Mouse (Mus musculus): ENCODE results near the gene Siah2. TPM values are rescaled to one million over a fixed set of nuclear protein-coding genes. Genes with fewer than 3 reads are reported as not detected.

Gene Siah2
- polyA plus RNA-seq, 1 experiment from 2014 or later = 16.3 TPM

GRCm38 (mm10) chr3:58701441-58701840 is 9.2 kb upstream of the Siah2 start:
- Histone ChIP-seq H3K9ac (no peak overlapping the region), H3K36me3 (replicated peaks; ENCODE audit: control insufficient read depth, insufficient read depth) (no peaks in the 10 kb centered on the region), H3K27ac (no peak overlapping the region), H3K4me2 (replicated peaks) (no peak overlapping the region), H3K9me3 (ENCODE audit: control insufficient read depth, low read length) (no peaks in the 10 kb centered on the region), H3K4me3 (replicated peaks; ENCODE audit: low read length) (no peak overlapping the region), H3K27me3 (ENCODE audit: control insufficient read depth, insufficient read depth, low read length) (no peaks in the 10 kb centered on the region), H3K4me1 (replicated peaks; ENCODE audit: control insufficient read depth, insufficient read depth, low read length) (no peaks in the 10 kb centered on the region)
- 82% methylated on average over 1 of the region's 1 CpGs for WGBS
- no peak for ATAC-seq (ENCODE audit: low FRiP score)
- DNase-seq (ENCODE audit: low spot score) = no peak

DNA sequence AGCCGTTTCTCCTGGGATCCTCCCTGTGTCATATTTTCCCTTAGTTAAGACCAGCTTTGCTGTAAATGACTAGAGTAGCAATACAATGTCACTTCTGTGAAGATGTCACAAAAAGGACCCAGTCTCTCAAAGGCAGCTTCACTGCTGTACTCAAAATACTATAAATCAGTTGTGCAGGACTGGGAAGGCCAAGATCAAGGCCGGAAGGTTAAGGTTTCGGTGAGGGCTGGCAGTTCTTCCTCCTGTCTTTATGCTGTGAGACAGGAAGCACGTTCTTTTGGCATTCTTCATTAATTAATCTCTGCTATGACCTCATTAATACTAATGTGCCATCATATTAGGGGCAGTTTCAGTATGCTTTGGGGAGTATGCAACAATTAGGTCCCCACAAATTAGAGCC is 5.7 kb upstream of the Siah2 start:
- ATAC-seq (ENCODE audit: low FRiP score) (no peak), DNase-seq (ENCODE audit: low spot score) (no peak)
- Histone ChIP-seq H3K4me1 (replicated peaks; ENCODE audit: control insufficient read depth, insufficient read depth, low read length) (no peaks in the 10 kb centered on the region), H3K9me3 (ENCODE audit: control insufficient read depth, low read length) (no peaks in the 10 kb centered on the region), H3K4me3 (replicated peaks; ENCODE audit: low read length) (no peak overlapping the region), H3K27ac (no peak overlapping the region), H3K36me3 (replicated peaks; ENCODE audit: control insufficient read depth, insufficient read depth) (no peaks in the 10 kb centered on the region), H3K4me2 (replicated peaks) (no peak overlapping the region), H3K27me3 (ENCODE audit: control insufficient read depth, insufficient read depth, low read length) (no peaks in the 10 kb centered on the region), H3K9ac (no peak overlapping the region)
- 80% methylated on average over 4 of the region's 4 CpGs for WGBS

DNA sequence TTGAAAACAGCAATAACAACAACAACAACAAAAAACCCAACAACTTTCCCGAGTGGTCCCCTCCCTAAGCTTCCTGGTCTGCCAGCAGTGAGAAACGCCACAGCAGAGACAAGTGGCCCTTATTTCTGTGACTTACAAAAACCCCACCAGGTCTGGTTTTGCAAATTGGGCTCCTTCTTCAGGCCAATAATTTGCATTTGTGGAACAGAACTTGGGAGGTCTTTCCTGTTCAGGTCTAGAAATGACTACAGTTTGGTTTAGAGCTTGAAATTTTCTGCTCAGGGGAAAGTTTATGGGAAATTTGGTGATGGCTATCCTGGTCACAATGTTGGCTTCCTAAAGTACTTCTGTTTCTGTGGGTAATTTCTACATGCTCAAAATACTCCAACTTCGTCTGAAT is 4.6 kb upstream of the Siah2 start:
- Histone ChIP-seq H3K4me3 (replicated peaks; ENCODE audit: low read length) (no peak overlapping the region), H3K4me2 (replicated peaks) (no peak overlapping the region), H3K9ac (no peak overlapping the region), H3K27ac (no peak overlapping the region), H3K36me3 (replicated peaks; ENCODE audit: control insufficient read depth, insufficient read depth) (no peaks in the 10 kb centered on the region), H3K9me3 (ENCODE audit: control insufficient read depth, low read length) (no peaks in the 10 kb centered on the region), H3K27me3 (ENCODE audit: control insufficient read depth, insufficient read depth, low read length) (no peaks in the 10 kb centered on the region), H3K4me1 (replicated peaks; ENCODE audit: control insufficient read depth, insufficient read depth, low read length) (no peaks in the 10 kb centered on the region)
- ATAC-seq (ENCODE audit: low FRiP score) (no peak), DNase-seq (ENCODE audit: low spot score) (no peak)
- WGBS = 60% methylated on average over 3 of the region's 3 CpGs

DNA sequence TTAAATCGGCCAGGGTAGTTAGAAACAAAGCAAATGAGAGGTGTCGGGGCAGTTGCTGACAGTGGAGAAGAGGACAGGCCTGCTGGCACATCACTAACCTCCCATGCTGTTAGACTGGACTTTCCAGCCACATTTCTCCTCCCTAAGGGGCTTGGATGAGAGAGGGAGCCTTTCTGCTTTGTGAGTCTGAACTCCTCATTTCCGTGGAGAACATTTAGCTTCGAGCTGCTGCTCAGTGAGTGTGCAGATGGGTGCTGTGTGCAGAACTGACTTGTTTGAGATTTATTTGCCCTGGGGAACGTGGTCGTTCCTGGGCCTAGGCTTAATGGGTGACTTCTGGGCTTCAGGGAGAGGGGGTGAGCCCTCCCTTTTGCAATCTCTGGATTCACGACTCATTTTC is 3.3 kb upstream of the Siah2 start:
- Histone ChIP-seq H3K27me3 (ENCODE audit: control insufficient read depth, insufficient read depth, low read length) (no peaks in the 10 kb centered on the region), H3K4me2 (replicated peaks) (no peak overlapping the region), H3K9me3 (ENCODE audit: control insufficient read depth, low read length) (no peaks in the 10 kb centered on the region), H3K4me1 (replicated peaks; ENCODE audit: control insufficient read depth, insufficient read depth, low read length) (no peaks in the 10 kb centered on the region), H3K4me3 (replicated peaks; ENCODE audit: low read length) (no peak overlapping the region), H3K9ac (no peak overlapping the region), H3K36me3 (replicated peaks; ENCODE audit: control insufficient read depth, insufficient read depth) (no peaks in the 10 kb centered on the region), H3K27ac (no peak overlapping the region)
- 61% methylated on average over 7 of the region's 7 CpGs for WGBS
- DNase-seq (ENCODE audit: low spot score) (no peak), ATAC-seq (ENCODE audit: low FRiP score) (no peak)

GRCm38 (mm10) chr3:58695044-58695443 is 2.8 kb upstream of the Siah2 start:
- WGBS = 86% methylated on average over 1 of the region's 1 CpGs
- ATAC-seq (ENCODE audit: low FRiP score) (no peak), DNase-seq (ENCODE audit: low spot score) (no peak)
- no peaks in the 10 kb centered on the region for H3K36me3 ChIP-seq (replicated peaks; ENCODE audit: control insufficient read depth, insufficient read depth)
- peaks cover 4% of the 10 kb centered on the region; the same call in 1 of the 2 replicates for H3K4me1 ChIP-seq (replicated peaks; ENCODE audit: control insufficient read depth, insufficient read depth, low read length)
- no peak overlapping the region for H3K9ac ChIP-seq
- no peak overlapping the region for H3K27ac ChIP-seq
- no peaks in the 10 kb centered on the region for H3K27me3 ChIP-seq (ENCODE audit: control insufficient read depth, insufficient read depth, low read length)
- no peak overlapping the region for H3K4me2 ChIP-seq (replicated peaks)
- H3K9me3 ChIP-seq (ENCODE audit: control insufficient read depth, low read length) = no peaks in the 10 kb centered on the region
- no peak overlapping the region for H3K4me3 ChIP-seq (replicated peaks; ENCODE audit: low read length)

GRCm38 (mm10) chr3:58693331-58693730 is 1.1 kb upstream of the Siah2 start:
- Histone ChIP-seq H3K4me2 (replicated peaks) (no peak overlapping the region), H3K4me1 (replicated peaks; ENCODE audit: control insufficient read depth, insufficient read depth, low read length) (peaks cover 14% of the 10 kb centered on the region), H3K27ac (no peak overlapping the region), H3K27me3 (ENCODE audit: control insufficient read depth, insufficient read depth, low read length) (no peaks in the 10 kb centered on the region), H3K9ac (no peak overlapping the region), H3K9me3 (ENCODE audit: control insufficient read depth, low read length) (no peaks in the 10 kb centered on the region), H3K4me3 (replicated peaks; ENCODE audit: low read length) (no peak overlapping the region), H3K36me3 (replicated peaks; ENCODE audit: control insufficient read depth, insufficient read depth) (no peaks in the 10 kb centered on the region; the same call in 1 of the 2 replicates)
- ATAC-seq (ENCODE audit: low FRiP score) = no peak
- DNase-seq (ENCODE audit: low spot score) = no peak
- WGBS = 83% methylated on average over 7 of the region's 7 CpGs

DNA sequence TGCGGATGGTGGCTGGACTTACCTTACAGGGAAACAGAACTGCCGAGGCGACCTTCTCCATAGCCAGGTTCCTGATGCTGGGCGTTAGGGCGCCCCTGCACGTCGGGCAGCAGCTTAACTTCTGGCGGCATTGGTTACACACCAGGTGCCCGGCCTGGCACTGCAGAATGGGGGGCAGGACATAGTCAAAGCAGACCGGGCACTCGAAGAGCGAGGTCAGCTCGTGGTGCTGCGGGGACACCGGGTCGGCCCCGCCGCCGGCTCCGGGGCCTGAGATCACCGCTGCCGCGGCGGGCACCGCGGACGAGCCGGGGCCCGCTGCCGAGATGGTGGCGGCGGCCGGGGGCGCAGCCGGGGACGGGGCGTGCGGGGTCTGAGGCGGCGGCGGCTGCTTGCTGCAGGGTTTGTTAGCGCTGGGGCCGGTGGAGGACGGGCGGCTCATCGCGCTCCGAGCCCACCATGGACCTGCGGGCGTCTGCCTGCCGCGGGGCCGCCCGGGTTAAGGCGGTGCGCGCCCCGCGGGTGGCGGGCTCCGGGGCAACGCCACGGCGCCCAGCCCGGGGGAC is 743 bp downstream of the Siah2 start:
- WGBS = under 1% methylated on average over 38 of the region's 65 CpGs
- Histone ChIP-seq H3K4me2 (replicated peaks) (peak overlapping the region; percentile 91), H3K27me3 (ENCODE audit: control insufficient read depth, insufficient read depth, low read length) (no peaks in the 10 kb centered on the region), H3K9me3 (ENCODE audit: control insufficient read depth, low read length) (no peaks in the 10 kb centered on the region), H3K4me1 (replicated peaks; ENCODE audit: control insufficient read depth, insufficient read depth, low read length) (peaks cover 14% of the 10 kb centered on the region), H3K4me3 (replicated peaks; ENCODE audit: low read length) (peak overlapping the region; percentile 93), H3K27ac (peak overlapping the region; percentile 90), H3K9ac (peak overlapping the region; percentile 93), H3K36me3 (replicated peaks; ENCODE audit: control insufficient read depth, insufficient read depth) (no peaks in the 10 kb centered on the region; the same call in 1 of the 2 replicates)
- peak; percentile 31 for DNase-seq (ENCODE audit: low spot score)
- ATAC-seq (ENCODE audit: low FRiP score) = peak; percentile 16

DNA sequence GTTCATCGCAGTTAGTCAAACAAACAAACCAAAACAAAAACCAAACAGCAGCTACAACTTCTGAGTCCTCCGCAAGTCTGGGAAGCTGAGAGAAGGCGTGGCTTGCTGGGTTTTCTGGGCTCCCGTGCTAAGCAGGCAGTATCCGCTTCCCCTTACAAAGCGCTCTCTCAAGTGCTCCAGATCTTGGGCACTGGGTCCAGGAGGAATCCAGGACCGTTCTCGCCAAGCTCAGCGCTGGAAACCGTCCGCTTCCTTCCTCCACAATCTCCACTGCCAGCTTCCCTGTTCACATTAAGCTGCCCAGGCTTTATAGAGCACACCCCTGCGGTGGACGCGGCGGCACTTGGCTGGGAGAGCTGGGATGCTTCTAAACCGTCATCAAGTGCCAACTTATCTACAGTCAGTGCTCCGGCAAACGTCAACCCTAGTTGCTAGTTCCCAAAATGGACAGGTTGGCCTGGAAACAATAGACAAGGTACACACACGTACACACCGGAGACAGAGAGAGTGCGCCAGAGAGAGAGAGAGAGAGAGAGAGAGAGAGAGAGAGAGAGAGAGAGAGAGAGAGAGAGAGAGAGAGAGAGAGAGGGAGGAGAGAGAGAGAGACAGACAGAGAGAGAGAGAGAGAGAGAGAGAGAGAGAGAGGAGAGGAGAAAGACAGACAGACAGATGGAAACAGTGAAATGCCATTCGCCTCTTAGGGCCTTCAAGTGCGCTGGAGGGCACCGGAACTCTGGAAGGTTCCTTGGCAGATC is 1.4 kb downstream of the Siah2 start:
- peak overlapping the region; percentile 91 for H3K4me2 ChIP-seq (replicated peaks)
- peaks cover 14% of the 10 kb centered on the region for H3K4me1 ChIP-seq (replicated peaks; ENCODE audit: control insufficient read depth, insufficient read depth, low read length)
- WGBS = under 1% methylated on average over 24 of the region's 24 CpGs
- no peaks in the 10 kb centered on the region; the same call in 1 of the 2 replicates for H3K36me3 ChIP-seq (replicated peaks; ENCODE audit: control insufficient read depth, insufficient read depth)
- peak overlapping the region; percentile 93 for H3K4me3 ChIP-seq (replicated peaks; ENCODE audit: low read length)
- peak overlapping the region; percentile 93 for H3K9ac ChIP-seq
- H3K27me3 ChIP-seq (ENCODE audit: control insufficient read depth, insufficient read depth, low read length) = no peaks in the 10 kb centered on the region
- peak; percentile 68 for DNase-seq (ENCODE audit: low spot score)
- no peaks in the 10 kb centered on the region for H3K9me3 ChIP-seq (ENCODE audit: control insufficient read depth, low read length)
- peak overlapping the region; percentile 90 for H3K27ac ChIP-seq
- peak; percentile 15; the same call in 1 of the 2 replicates for ATAC-seq (ENCODE audit: low FRiP score)

DNA sequence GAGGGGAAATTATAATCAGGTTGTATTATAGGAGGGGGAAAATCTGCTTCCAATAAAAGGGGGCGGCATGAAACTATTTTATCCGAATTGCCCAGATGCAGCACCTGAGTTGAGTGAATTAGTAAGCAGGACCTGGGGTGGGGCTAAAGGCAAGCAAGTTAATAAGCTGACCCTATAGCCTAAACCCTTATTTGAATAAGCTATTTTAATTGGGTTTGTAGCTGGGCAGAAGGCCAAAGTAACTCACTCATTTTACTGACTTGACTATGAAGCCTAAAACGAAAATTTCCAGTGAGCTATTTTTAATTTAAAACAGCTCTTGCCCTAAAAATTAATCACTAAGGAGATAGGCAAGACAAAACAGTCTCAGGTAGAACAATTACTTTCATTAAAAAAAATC is 2.5 kb downstream of the Siah2 start:
- no peak overlapping the region for H3K9ac ChIP-seq
- peak overlapping the region; percentile 93; the same call in 1 of the 2 replicates for H3K4me3 ChIP-seq (replicated peaks; ENCODE audit: low read length)
- H3K4me2 ChIP-seq (replicated peaks) = peak overlapping the region; percentile 91
- H3K36me3 ChIP-seq (replicated peaks; ENCODE audit: control insufficient read depth, insufficient read depth) = no peaks in the 10 kb centered on the region; the same call in 1 of the 2 replicates
- H3K4me1 ChIP-seq (replicated peaks; ENCODE audit: control insufficient read depth, insufficient read depth, low read length) = peaks cover 14% of the 10 kb centered on the region
- WGBS = 52% methylated on average over 3 of the region's 3 CpGs
- ATAC-seq (ENCODE audit: low FRiP score) (no peak), DNase-seq (ENCODE audit: low spot score) (no peak)
- no peaks in the 10 kb centered on the region for H3K27me3 ChIP-seq (ENCODE audit: control insufficient read depth, insufficient read depth, low read length)
- no peaks in the 10 kb centered on the region for H3K9me3 ChIP-seq (ENCODE audit: control insufficient read depth, low read length)
- no peak overlapping the region for H3K27ac ChIP-seq
